Mouse (Mus musculus): ENCODE measurements around the gene Per1. TPM values are rescaled to one million over a fixed set of nuclear protein-coding genes. Genes with fewer than 3 reads are reported as not detected.

The Per1 gene
- polyA plus RNA-seq, 2 experiments, result 19.3 to 22.5 TPM

DNA sequence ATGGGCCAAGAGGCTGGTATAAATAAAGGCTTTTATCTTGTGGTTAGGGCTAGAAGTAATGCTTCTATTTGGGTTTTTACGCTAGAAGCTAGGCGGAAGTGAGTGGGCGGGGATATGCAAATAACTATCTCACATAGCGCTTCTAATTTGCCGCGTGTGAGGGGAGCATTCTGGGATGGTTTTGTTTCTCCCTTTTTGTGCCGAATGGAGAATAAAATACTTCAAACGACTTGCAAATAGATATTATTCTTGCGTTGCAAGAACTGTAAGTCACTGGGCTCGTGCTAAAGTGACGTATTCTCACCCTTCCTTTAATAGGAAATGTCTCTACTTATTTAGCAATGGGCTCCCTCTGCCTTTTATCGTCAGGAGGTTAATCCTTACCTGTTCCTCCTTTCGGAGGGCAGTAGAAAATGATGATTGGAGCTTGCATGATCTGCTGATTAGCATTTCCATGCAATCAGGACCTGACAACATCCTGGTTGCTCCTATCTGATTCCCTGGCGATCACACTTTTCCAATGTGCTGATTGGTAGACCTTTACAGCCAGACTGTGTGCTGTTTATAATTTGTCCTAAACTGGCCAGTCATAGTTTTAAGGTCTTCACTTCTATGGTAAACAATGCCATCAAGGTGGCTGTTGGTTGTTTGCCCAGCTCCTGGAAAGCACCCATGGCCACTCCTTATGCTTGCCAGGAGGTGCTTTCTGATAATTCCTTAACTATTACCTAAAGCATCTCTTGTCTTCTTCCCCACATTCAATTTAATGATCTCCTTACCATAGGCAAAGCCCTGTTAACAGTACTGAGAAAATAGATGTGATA is 21.7 kb upstream of the Per1 start:
- H3K27me3 ChIP-seq (ENCODE audit: control insufficient read depth, insufficient read depth, low read length), result no peaks in the 10 kb centered on the region
- H3K27ac ChIP-seq (replicated peaks; ENCODE audit: low read depth, low read length), result peak overlapping the region; percentile 90
- TF ChIP-seq POLR2A (IDR thresholded peaks at IDR 0.05; ENCODE audit: borderline replicate concordance, extremely low read depth, insufficient read depth, insufficient read length), result peak; percentile 99; the same call in 1 of the 2 replicates
- peak overlapping the region; percentile 55 for H3K9ac ChIP-seq (ENCODE audit: low read depth, low read length, severe bottlenecking)
- peak overlapping the region; percentile 22 for H3K4me3 ChIP-seq (replicated peaks; ENCODE audit: low read length)
- WGBS, result under 1% methylated on average over 14 of the region's 14 CpGs
- H3K36me3 ChIP-seq (ENCODE audit: control insufficient read depth, insufficient read depth, low read length), result no peaks in the 10 kb centered on the region
- peak overlapping the region; percentile 39 for H3K4me2 ChIP-seq (replicated peaks; ENCODE audit: low read depth, low read length, severe bottlenecking)
- DNase-seq (ENCODE audit: low spot score), result peak; percentile 92
- ATAC-seq (ENCODE audit: low FRiP score, low read depth), result peak; percentile 77
- no peaks in the 10 kb centered on the region for H3K9me3 ChIP-seq (ENCODE audit: control insufficient read depth, low read length)
- peaks cover 22% of the 10 kb centered on the region for H3K4me1 ChIP-seq (ENCODE audit: control insufficient read depth, insufficient read depth, low read length)

DNA sequence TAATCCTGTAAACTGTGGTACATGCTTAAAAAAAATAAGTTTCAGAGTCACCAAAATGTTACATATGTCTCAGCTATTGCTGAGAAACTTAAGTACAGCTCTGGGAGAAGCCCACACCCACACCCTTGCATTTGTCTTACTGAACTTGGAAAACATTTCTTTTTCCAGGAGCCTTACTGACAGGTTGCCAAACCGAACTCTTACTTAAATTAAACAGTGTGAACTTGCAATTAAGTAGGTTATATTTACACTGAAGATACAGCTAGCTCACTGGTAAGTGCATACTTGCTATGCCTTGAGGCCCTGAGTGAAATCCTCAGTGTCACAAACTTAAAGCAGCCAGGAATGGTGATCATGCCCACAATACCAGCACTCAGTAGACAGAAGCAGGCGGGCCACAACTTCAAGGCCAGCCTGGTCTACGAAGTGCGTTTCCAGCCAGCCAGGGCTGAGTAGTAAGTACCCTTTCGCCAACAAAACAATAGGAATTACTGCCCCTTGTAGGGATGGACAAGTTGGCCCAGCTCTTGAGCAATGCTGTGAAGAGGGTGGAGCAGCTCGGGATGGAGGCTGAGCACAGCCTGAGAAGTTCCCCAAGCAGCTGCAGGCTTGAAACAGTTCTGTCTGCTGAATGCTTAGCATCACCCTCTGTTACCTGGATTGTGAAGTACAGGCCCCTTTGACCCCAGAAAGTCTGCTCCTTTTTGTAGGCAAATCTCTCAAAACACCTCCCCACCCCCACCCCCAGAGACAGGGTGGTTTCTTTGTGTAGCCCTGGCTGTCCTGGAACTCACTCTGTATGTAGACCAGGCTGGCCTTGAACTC is 20.9 kb upstream of the Per1 start:
- WGBS, result 42% methylated on average over 6 of the region's 6 CpGs
- Histone ChIP-seq H3K36me3 (ENCODE audit: control insufficient read depth, insufficient read depth, low read length) (no peaks in the 10 kb centered on the region), H3K4me2 (replicated peaks; ENCODE audit: low read depth, low read length, severe bottlenecking) (peak overlapping the region; percentile 39; the same call in 1 of the 2 replicates), H3K9me3 (ENCODE audit: control insufficient read depth, low read length) (no peaks in the 10 kb centered on the region), H3K4me3 (replicated peaks; ENCODE audit: low read length) (no peak overlapping the region; the same call in 1 of the 2 replicates), H3K4me1 (ENCODE audit: control insufficient read depth, insufficient read depth, low read length) (peaks cover 22% of the 10 kb centered on the region), H3K9ac (ENCODE audit: low read depth, low read length, severe bottlenecking) (no peak overlapping the region), H3K27me3 (ENCODE audit: control insufficient read depth, insufficient read depth, low read length) (no peaks in the 10 kb centered on the region), H3K27ac (replicated peaks; ENCODE audit: low read depth, low read length) (peak overlapping the region; percentile 90)
- ATAC-seq (ENCODE audit: low FRiP score, low read depth) (no peak), DNase-seq (ENCODE audit: low spot score) (no peak)
- TF ChIP-seq POLR2A (IDR thresholded peaks at IDR 0.05; ENCODE audit: borderline replicate concordance, extremely low read depth, insufficient read depth, insufficient read length), result no peak

DNA sequence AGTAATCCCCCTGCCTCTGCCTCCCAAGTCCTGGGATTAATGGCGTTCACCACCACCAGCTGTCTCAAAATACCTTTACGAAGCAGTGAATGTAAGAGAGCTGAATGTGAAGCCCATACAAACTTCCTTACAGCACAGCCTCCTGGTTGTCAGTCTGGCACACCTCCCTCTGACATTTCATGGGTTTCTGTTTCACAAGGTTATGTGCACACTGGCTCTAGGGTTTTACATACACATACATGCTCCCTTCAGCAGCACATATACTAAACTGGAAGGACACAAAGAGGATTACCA is 20.3 kb upstream of the Per1 start:
- ATAC-seq (ENCODE audit: low FRiP score, low read depth), result no peak
- no peaks in the 10 kb centered on the region for H3K27me3 ChIP-seq (ENCODE audit: control insufficient read depth, insufficient read depth, low read length)
- no peak overlapping the region for H3K9ac ChIP-seq (ENCODE audit: low read depth, low read length, severe bottlenecking)
- H3K9me3 ChIP-seq (ENCODE audit: control insufficient read depth, low read length), result no peaks in the 10 kb centered on the region
- H3K4me1 ChIP-seq (ENCODE audit: control insufficient read depth, insufficient read depth, low read length), result peaks cover 21% of the 10 kb centered on the region
- no peak for TF ChIP-seq POLR2A (IDR thresholded peaks at IDR 0.05; ENCODE audit: borderline replicate concordance, extremely low read depth, insufficient read depth, insufficient read length)
- WGBS, result 49% methylated on average over 2 of the region's 2 CpGs
- no peak for DNase-seq (ENCODE audit: low spot score)
- no peaks in the 10 kb centered on the region for H3K36me3 ChIP-seq (ENCODE audit: control insufficient read depth, insufficient read depth, low read length)
- H3K27ac ChIP-seq (replicated peaks; ENCODE audit: low read depth, low read length), result no peak overlapping the region
- H3K4me2 ChIP-seq (replicated peaks; ENCODE audit: low read depth, low read length, severe bottlenecking), result no peak overlapping the region
- no peak overlapping the region for H3K4me3 ChIP-seq (replicated peaks; ENCODE audit: low read length)

DNA sequence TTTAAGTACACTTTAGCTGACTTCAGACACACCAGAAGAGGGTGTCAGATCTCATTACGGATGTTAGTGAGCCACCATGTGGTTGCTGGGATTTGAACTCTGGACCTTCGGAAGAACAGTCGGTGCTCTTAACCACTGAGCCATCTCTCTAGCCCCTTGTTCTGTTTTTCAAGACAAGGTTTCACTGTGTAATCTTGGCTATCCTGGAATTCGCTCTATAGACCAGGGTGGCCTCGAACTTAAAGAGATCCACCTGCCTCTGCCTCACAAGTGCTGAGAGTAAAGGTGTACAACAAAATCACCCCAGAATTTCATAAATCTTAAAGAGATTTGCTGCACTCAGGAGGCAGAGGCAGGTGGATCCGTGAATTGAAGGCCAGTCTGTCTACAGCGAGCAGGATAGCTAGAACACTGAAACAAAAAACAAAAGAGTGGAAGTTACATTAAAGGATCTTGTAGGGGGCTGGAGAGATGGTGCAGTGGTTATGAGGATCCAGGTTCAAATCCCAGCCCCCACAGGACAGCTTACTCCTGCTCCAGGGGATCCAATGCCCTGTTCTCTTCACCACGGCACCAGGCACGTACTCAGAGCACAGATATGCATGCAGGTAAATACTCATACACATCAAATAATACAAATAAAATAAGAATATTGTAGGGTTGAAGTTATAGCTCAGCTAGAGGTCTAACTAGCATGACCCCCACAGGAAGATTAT is 19.1 kb upstream of the Per1 start:
- H3K27me3 ChIP-seq (ENCODE audit: control insufficient read depth, insufficient read depth, low read length), result no peaks in the 10 kb centered on the region
- H3K9ac ChIP-seq (ENCODE audit: low read depth, low read length, severe bottlenecking), result no peak overlapping the region
- no peaks in the 10 kb centered on the region for H3K9me3 ChIP-seq (ENCODE audit: control insufficient read depth, low read length)
- no peaks in the 10 kb centered on the region for H3K36me3 ChIP-seq (ENCODE audit: control insufficient read depth, insufficient read depth, low read length)
- H3K27ac ChIP-seq (replicated peaks; ENCODE audit: low read depth, low read length), result no peak overlapping the region
- peaks cover 17% of the 10 kb centered on the region for H3K4me1 ChIP-seq (ENCODE audit: control insufficient read depth, insufficient read depth, low read length)
- no peak for DNase-seq (ENCODE audit: low spot score)
- H3K4me3 ChIP-seq (replicated peaks; ENCODE audit: low read length), result no peak overlapping the region
- no peak for ATAC-seq (ENCODE audit: low FRiP score, low read depth)
- WGBS, result 59% methylated on average over 8 of the region's 9 CpGs
- no peak overlapping the region for H3K4me2 ChIP-seq (replicated peaks; ENCODE audit: low read depth, low read length, severe bottlenecking)
- TF ChIP-seq POLR2A (IDR thresholded peaks at IDR 0.05; ENCODE audit: borderline replicate concordance, extremely low read depth, insufficient read depth, insufficient read length), result no peak

DNA sequence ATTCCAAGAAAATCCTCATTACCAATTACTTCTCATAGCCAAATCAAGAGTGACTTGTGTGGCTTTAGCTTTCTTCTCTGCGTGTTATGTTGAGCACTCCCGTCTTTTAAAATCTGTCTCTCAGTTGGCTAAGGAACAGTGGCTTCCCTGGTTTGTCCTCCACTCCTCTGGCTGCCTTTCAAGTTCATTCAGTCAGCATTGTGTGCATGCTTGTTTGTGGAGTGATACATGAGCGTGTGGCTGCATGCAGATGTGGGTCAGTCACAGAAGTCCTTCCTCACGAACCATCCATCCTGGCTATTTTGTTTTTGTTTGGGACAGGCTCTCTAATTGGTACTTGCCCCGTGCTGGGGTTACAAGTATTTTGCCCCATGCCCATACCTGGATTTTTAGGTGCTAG is 18.4 kb upstream of the Per1 start:
- H3K4me2 ChIP-seq (replicated peaks; ENCODE audit: low read depth, low read length, severe bottlenecking), result no peak overlapping the region
- no peak for TF ChIP-seq POLR2A (IDR thresholded peaks at IDR 0.05; ENCODE audit: borderline replicate concordance, extremely low read depth, insufficient read depth, insufficient read length)
- no peak overlapping the region for H3K9ac ChIP-seq (ENCODE audit: low read depth, low read length, severe bottlenecking)
- peaks cover 13% of the 10 kb centered on the region for H3K4me1 ChIP-seq (ENCODE audit: control insufficient read depth, insufficient read depth, low read length)
- 71% methylated on average over 5 of the region's 5 CpGs for whole genome bisulfite sequencing
- H3K9me3 ChIP-seq (ENCODE audit: control insufficient read depth, low read length), result no peaks in the 10 kb centered on the region
- no peaks in the 10 kb centered on the region for H3K27me3 ChIP-seq (ENCODE audit: control insufficient read depth, insufficient read depth, low read length)
- ATAC-seq (ENCODE audit: low FRiP score, low read depth), result no peak
- DNase-seq (ENCODE audit: low spot score), result no peak
- no peak overlapping the region for H3K27ac ChIP-seq (replicated peaks; ENCODE audit: low read depth, low read length)
- H3K4me3 ChIP-seq (replicated peaks; ENCODE audit: low read length), result no peak overlapping the region
- no peaks in the 10 kb centered on the region for H3K36me3 ChIP-seq (ENCODE audit: control insufficient read depth, insufficient read depth, low read length)

All from limb, embryonic 14.5 days (tissue).